Mouse (Mus musculus) CH12.LX (cell line): ENCODE data around the gene Schip1. TPM values are rescaled to one million over a fixed set of nuclear protein-coding genes. Genes with fewer than 3 reads are reported as not detected.

Experiments used
- DNase-seq: peaks from one replicate; pipeline ENCODE4 v3.0.0-alpha.2; 2013; ENCODE audit errors: extremely low read depth
- H3K27ac ChIP-seq: 2 replicates; pipeline ENCODE4 v1.5.1; 2012; ENCODE audit warnings: low read depth, mild to moderate bottlenecking, control low read depth, moderate library complexity; ENCODE audit not compliant: insufficient read depth
- H3K27me3 ChIP-seq: replicated peaks from 2 replicates; pipeline ENCODE3; 2012; ENCODE audit warnings: inconsistent platforms
- H3K36me3 ChIP-seq, 2 experiments: replicated peaks in 1 of 2; 2 replicates each; pipeline versions ENCODE3 to v1.6.1; 2012; ENCODE audit warnings: inconsistent platforms in 1 of 2, low read length in 1 of 2, mild to moderate bottlenecking in 1 of 2, mixed read lengths in 1 of 2, moderate library complexity in 1 of 2; ENCODE audit not compliant: control insufficient read depth in 1 of 2, insufficient read depth in 1 of 2
- H3K4me1 ChIP-seq, 2 experiments: 2 replicates each; pipeline ENCODE4 v1.6.1; 2012; ENCODE audit warnings: inconsistent platforms in 1 of 2, moderate library complexity in 1 of 2; ENCODE audit not compliant: insufficient read depth in 2 of 2, control insufficient read depth in 1 of 2
- H3K4me2 ChIP-seq: 2 replicates; pipeline ENCODE4 v1.6.1; 2012; ENCODE audit warnings: low read depth, mild to moderate bottlenecking, control low read depth; ENCODE audit not compliant: poor library complexity, insufficient read depth, severe bottlenecking
- H3K4me3 ChIP-seq, 3 experiments: fragments of 150-350 bp in 1 of 3; sonication (generic) in 1 of 3; replicated peaks in 1 of 3; 2 replicates each; pipeline versions ENCODE3 to v1.5.1; 2011 to 2012; ENCODE audit warnings: low read depth in 2 of 3, low read length in 2 of 3, mild to moderate bottlenecking in 2 of 3, moderate library complexity in 2 of 3, control low read depth in 1 of 3, improper control_type of control experiment in 1 of 3, inconsistent platforms in 1 of 3, mixed read lengths in 1 of 3; ENCODE audit not compliant: poor library complexity in 1 of 3
- H3K79me2 ChIP-seq: replicated peaks from 2 replicates; pipeline ENCODE4 v1.6.1; 2012; ENCODE audit warnings: mild to moderate bottlenecking, moderate library complexity; ENCODE audit not compliant: control insufficient read depth, poor library complexity, insufficient read depth, severe bottlenecking; ENCODE audit errors: extremely low read depth
- H3K9ac ChIP-seq: 2 replicates; pipeline ENCODE4 v1.6.1; 2012; ENCODE audit warnings: low read depth, mild to moderate bottlenecking, control low read depth, moderate library complexity; ENCODE audit not compliant: insufficient read depth
- H3K9me3 ChIP-seq: replicated peaks from 2 replicates; pipeline ENCODE3; 2012; ENCODE audit warnings: low read length, inconsistent platforms, mixed read lengths
- BHLHE40 ChIP-seq: IDR thresholded peaks from 2 replicates; pipeline ENCODE4 v1.6.1; 2011; ENCODE audit warnings: mild to moderate bottlenecking, low read depth, low read length, improper control_type of control experiment
- CHD1 ChIP-seq: IDR thresholded peaks from 2 replicates; pipeline ENCODE4 v1.6.1; 2012; ENCODE audit warnings: low read depth, low read length, improper control_type of control experiment, inconsistent platforms
- CTCF ChIP-seq, 2 experiments: IDR thresholded peaks in 1 of 2; conservative IDR thresholded peaks in 1 of 2; 2 replicates each; pipeline ENCODE4 v1.5.1; 2011 to 2012; ENCODE audit warnings: low read depth in 2 of 2, low read length in 2 of 2, improper control_type of control experiment in 1 of 2, inconsistent platforms in 1 of 2, mild to moderate bottlenecking in 1 of 2, moderate library complexity in 1 of 2
- GABPA ChIP-seq: IDR thresholded peaks from 2 replicates; pipeline ENCODE4 v1.6.1; 2012; ENCODE audit warnings: low read depth, low read length, improper control_type of control experiment, inconsistent platforms; ENCODE audit not compliant: insufficient replicate concordance
- JUN ChIP-seq: IDR thresholded peaks from 2 replicates; pipeline ENCODE4 v1.6.1; 2011; ENCODE audit warnings: low read depth, mild to moderate bottlenecking, low read length, improper control_type of control experiment, moderate library complexity; ENCODE audit not compliant: insufficient read depth
- JUND ChIP-seq: conservative IDR thresholded peaks from 2 replicates; pipeline ENCODE4 v1.6.1; 2011; ENCODE audit warnings: low read depth, low read length, improper control_type of control experiment
- MAX ChIP-seq: IDR thresholded peaks from 2 replicates; pipeline ENCODE4 v1.6.1; 2011; ENCODE audit warnings: low read length, improper control_type of control experiment
- MYC ChIP-seq: IDR thresholded peaks from 2 replicates; pipeline ENCODE4 v1.6.1; 2011; ENCODE audit warnings: low read depth, mild to moderate bottlenecking, improper control_type of control experiment, low read length
- NELFE ChIP-seq: IDR thresholded peaks from 2 replicates; pipeline ENCODE4 v1.6.1; 2011; ENCODE audit warnings: low read depth, low read length, improper control_type of control experiment
- POLR2A ChIP-seq: IDR thresholded peaks from 2 replicates; pipeline ENCODE4 v1.6.1; 2011; ENCODE audit warnings: low read depth, mild to moderate bottlenecking, improper control_type of control experiment, low read length
- POLR2AphosphoS2 ChIP-seq: IDR thresholded peaks from 2 replicates; pipeline ENCODE4 v1.6.1; 2011; ENCODE audit warnings: low read depth, low read length, improper control_type of control experiment
- SIN3A ChIP-seq: IDR thresholded peaks from 2 replicates; pipeline ENCODE4 v1.6.1; 2012; ENCODE audit warnings: low read length, improper control_type of control experiment, inconsistent platforms
- UBTF ChIP-seq: IDR thresholded peaks from 2 replicates; pipeline ENCODE4 v1.6.1; 2012; ENCODE audit warnings: low read depth, mild to moderate bottlenecking, inconsistent platforms, low read length, improper control_type of control experiment, moderate library complexity
- ZC3H11A ChIP-seq: IDR thresholded peaks from 2 replicates; pipeline ENCODE4 v1.6.1; 2012; ENCODE audit warnings: low read depth, mild to moderate bottlenecking, inconsistent platforms, low read length, improper control_type of control experiment
- dilution Hi-C: fragments of 300-500 bp; cut with MboI; formaldehyde crosslinking; loops from 2 replicates; pipeline ENCODE4 v1.14.3; 2020; ENCODE audit warnings: low sequenced_read_pairs; ENCODE audit not compliant: extremely low pct_unique_long_range_greater_than_20kb, extremely low pct_ligation_motif_present
- in situ Hi-C: fragments of 300-500 bp; cut with MboI; formaldehyde crosslinking; loops from 3 replicates; pipeline ENCODE4 v1.14.3; 2019; ENCODE audit warnings: low sequenced_read_pairs, low pct_ligation_motif_present, low pct_unique_long_range_greater_than_20kb, mixed read lengths
- polyA plus RNA-seq: library from polyadenylated mRNA; unstranded; fragments of >175 nt; gene quantifications from 2 replicates; pipeline ENCODE4 v1.2.1, GENCODE M21; 2012; ENCODE audit warnings: low read depth; ENCODE audit not compliant: insufficient read length
- total RNA-seq, 2 experiments: library from RNA; depleted of rRNA; stranded (reverse); fragments of 300-350 nt in 1 of 2; fragments of >200 nt in 1 of 2; gene quantifications; 2 replicates each; pipeline ENCODE4 v1.2.3; 2012 to 2014

Gene Schip1
- total and polyA plus RNA-seq, 3 experiments = 0.25 to 0.36 TPM; not detected in 1

DNA sequence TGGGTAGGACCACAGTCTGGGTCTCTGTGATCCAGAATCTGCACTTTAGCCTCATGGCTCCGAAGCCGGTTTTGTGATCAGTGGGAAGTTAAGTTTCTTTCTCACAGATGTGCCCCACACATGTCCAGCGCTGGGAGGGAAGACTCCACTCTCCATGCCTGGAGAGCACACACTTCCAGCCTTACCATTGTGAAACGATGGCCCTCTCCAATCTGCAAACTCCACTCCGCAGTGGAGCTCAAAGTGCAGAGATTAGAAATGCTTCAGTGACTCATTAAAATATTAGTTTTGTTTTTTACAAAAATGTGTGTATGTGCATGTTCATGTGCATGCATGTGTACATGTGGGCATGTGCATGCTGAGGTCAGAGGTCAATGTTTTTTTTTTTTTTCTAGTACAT, 454.0 kb downstream of the Schip1 start:
- Histone ChIP-seq H3K4me3 (no peak overlapping the region), H3K79me2 (no peaks in the 10 kb centered on the region), H3K4me2 (no peak overlapping the region), H3K27me3 (no peaks in the 10 kb centered on the region), H3K9ac (no peak overlapping the region), H3K27ac (no peak overlapping the region), H3K36me3 (no peaks in the 10 kb centered on the region), H3K4me1 (no peaks in the 10 kb centered on the region)
- dilution Hi-C loops (no loop called here), in situ Hi-C loops (no loop called here)
- DNase-seq = no peak
- no peak for TF ChIP-seq JUN
- no peak for TF ChIP-seq JUND
- no peak for TF ChIP-seq MYC
- no peak for TF ChIP-seq GABPA
- no peak for TF ChIP-seq MAX
- TF ChIP-seq CHD1 = no peak
- no peak for TF ChIP-seq NELFE
- TF ChIP-seq SIN3A = no peak
- no peak for TF ChIP-seq BHLHE40
- TF ChIP-seq ZC3H11A = no peak
- TF ChIP-seq UBTF = no peak
- TF ChIP-seq, all 38 proteins: peak for 0
- H3K9me3 ChIP-seq = no peaks in the 10 kb centered on the region

DNA sequence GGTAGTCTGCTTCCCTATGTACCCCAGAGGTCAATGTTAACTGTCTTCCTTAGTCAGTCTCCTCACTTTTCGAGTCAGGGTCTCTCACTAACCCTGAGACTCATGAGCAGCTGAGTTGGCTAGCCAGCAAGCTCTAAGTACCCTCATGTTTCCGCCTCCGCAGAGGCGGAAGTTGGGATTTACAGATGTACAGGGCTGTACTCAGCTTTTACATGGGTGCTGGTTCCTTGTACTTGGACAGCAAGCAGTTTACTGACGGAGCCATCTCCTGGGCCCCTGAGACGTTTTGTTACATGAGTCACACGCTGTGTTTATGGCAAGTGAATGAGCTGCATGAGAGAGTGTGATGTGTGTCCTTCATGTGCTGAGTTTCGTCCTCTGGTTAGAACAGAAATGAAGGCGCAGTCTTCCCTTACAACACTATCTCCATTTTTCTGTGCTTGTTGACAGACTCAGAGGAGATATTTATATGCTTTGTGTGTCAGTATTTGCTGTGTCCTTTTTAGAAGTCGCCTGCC, 460.8 kb downstream of the Schip1 start:
- Histone ChIP-seq H3K27ac (no peak overlapping the region), H3K9me3 (no peaks in the 10 kb centered on the region), H3K79me2 (no peaks in the 10 kb centered on the region), H3K27me3 (no peaks in the 10 kb centered on the region), H3K4me1 (no peaks in the 10 kb centered on the region), H3K36me3 (no peaks in the 10 kb centered on the region), H3K4me3 (no peak overlapping the region), H3K9ac (no peak overlapping the region), H3K4me2 (no peak overlapping the region)
- in situ Hi-C loops = loop anchor here (25.0 kb wide), 1 partner anchor 913 kb away; no protein-coding TSS in a partner anchor
- dilution Hi-C loops = no loop called here
- no peak for DNase-seq
- no peak for TF ChIP-seq POLR2A
- TF ChIP-seq POLR2AphosphoS2 = no peak

DNA sequence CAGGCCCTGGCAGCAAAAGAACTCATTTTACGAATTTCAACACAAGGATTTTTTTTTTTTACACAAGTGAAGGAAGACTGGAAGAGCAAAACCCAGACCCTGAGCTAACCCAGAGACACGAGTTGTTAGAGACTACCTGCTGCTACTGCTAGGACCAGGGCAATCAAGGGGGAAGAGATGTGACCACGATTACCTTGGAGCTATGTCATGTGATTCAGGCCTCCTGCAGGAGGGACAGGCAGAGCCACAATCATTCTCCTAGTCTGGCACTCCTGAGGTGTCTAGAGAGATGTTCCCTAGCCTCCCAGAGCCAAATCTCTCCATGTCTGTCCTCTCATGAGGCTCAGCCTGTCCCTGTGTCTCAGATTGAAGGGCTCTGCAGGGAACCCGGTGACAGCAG, 461.8 kb downstream of the Schip1 start:
- TF ChIP-seq JUN (no peak), CTCF (conservative IDR thresholded peaks at IDR 0.05 in 1 of 2, IDR thresholded peaks at IDR 0.05 in 1 of 2; ENCODE audit: low read depth in 2 of 2, low read length in 2 of 2) (no peak), POLR2AphosphoS2 (no peak)
- H3K79me2 ChIP-seq = no peaks in the 10 kb centered on the region
- dilution Hi-C loops (no loop called here), in situ Hi-C loops (loop anchor here (25.0 kb wide), 1 partner anchor 914 kb away; no protein-coding TSS in a partner anchor)
- no peak overlapping the region for H3K9ac ChIP-seq
- H3K4me3 ChIP-seq = no peak overlapping the region
- no peaks in the 10 kb centered on the region for H3K9me3 ChIP-seq
- H3K4me2 ChIP-seq = no peak overlapping the region
- H3K36me3 ChIP-seq = no peaks in the 10 kb centered on the region
- no peak overlapping the region for H3K27ac ChIP-seq
- H3K4me1 ChIP-seq = no peaks in the 10 kb centered on the region
- H3K27me3 ChIP-seq = no peaks in the 10 kb centered on the region
- DNase-seq = no peak
